Mouse (Mus musculus): ENCODE measurements at regions not wholly inside any gene's neighbourhood (a gene's known extent, or its start where the extent isn't known, plus 50 kb on each side); places are given as distances from the start of the nearest gene placed in this dataset.

- no peaks in the 10 kb centered on the region for H3K4me1 ChIP-seq (ENCODE audit: control insufficient read depth, insufficient read depth, low read length)
- no peaks in the 10 kb centered on the region for H3K36me3 ChIP-seq (ENCODE audit: control insufficient read depth, insufficient read depth)
- no peak for ATAC-seq (replicated peaks; ENCODE audit: extremely low read depth, insufficient read depth, low FRiP score)
- H3K27ac ChIP-seq (ENCODE audit: low read length): no peak overlapping the region
- no peak overlapping the region for H3K9ac ChIP-seq (ENCODE audit: low read length)
- H3K4me2 ChIP-seq (ENCODE audit: low read depth, low read length): no peak overlapping the region
- no peak overlapping the region for H3K4me3 ChIP-seq (ENCODE audit: low read length)
- H3K27me3 ChIP-seq (ENCODE audit: control insufficient read depth, insufficient read depth, low read length): no peaks in the 10 kb centered on the region
- no peaks in the 10 kb centered on the region for H3K9me3 ChIP-seq (replicated peaks; ENCODE audit: control insufficient read depth, low read length)
These were observed 305.4 kb downstream of the Fgf10 start for GRCm38 (mm10) chr13:118975008-118975407.

- Histone ChIP-seq H3K4me2 (ENCODE audit: low read depth, low read length) (no peak overlapping the region), H3K36me3 (ENCODE audit: control insufficient read depth, insufficient read depth) (no peaks in the 10 kb centered on the region), H3K4me1 (ENCODE audit: control insufficient read depth, insufficient read depth, low read length) (no peaks in the 10 kb centered on the region), H3K9ac (ENCODE audit: low read length) (no peak overlapping the region), H3K27me3 (ENCODE audit: control insufficient read depth, insufficient read depth, low read length) (no peaks in the 10 kb centered on the region), H3K27ac (ENCODE audit: low read length) (no peak overlapping the region), H3K4me3 (ENCODE audit: low read length) (no peak overlapping the region), H3K9me3 (replicated peaks; ENCODE audit: control insufficient read depth, low read length) (no peaks in the 10 kb centered on the region)
- no peak for ATAC-seq (replicated peaks; ENCODE audit: extremely low read depth, insufficient read depth, low FRiP score)
- WGBS: 80% methylated on average over 1 of the region's 1 CpGs
These were observed 305.9 kb downstream of the Fgf10 start for GRCm38 (mm10) chr13:118975519-118975918.

GRCm38 (mm10) chr13:118979505-118979904 is 309.9 kb downstream of the Fgf10 start:
- no peaks in the 10 kb centered on the region for H3K27me3 ChIP-seq (ENCODE audit: control insufficient read depth, insufficient read depth, low read length)
- ATAC-seq (replicated peaks; ENCODE audit: extremely low read depth, insufficient read depth, low FRiP score): no peak
- H3K27ac ChIP-seq (ENCODE audit: low read length): no peak overlapping the region
- WGBS: 63% methylated on average over 5 of the region's 5 CpGs
- no peaks in the 10 kb centered on the region for H3K36me3 ChIP-seq (ENCODE audit: control insufficient read depth, insufficient read depth)
- no peak overlapping the region for H3K4me3 ChIP-seq (ENCODE audit: low read length)
- no peak overlapping the region for H3K9ac ChIP-seq (ENCODE audit: low read length)
- no peaks in the 10 kb centered on the region for H3K9me3 ChIP-seq (replicated peaks; ENCODE audit: control insufficient read depth, low read length)
- H3K4me1 ChIP-seq (ENCODE audit: control insufficient read depth, insufficient read depth, low read length): no peaks in the 10 kb centered on the region
- no peak overlapping the region for H3K4me2 ChIP-seq (ENCODE audit: low read depth, low read length)

- Histone ChIP-seq H3K27me3 (ENCODE audit: control insufficient read depth, insufficient read depth, low read length) (no peaks in the 10 kb centered on the region), H3K4me3 (ENCODE audit: low read length) (no peak overlapping the region), H3K9ac (ENCODE audit: low read length) (no peak overlapping the region), H3K36me3 (ENCODE audit: control insufficient read depth, insufficient read depth) (no peaks in the 10 kb centered on the region), H3K4me1 (ENCODE audit: control insufficient read depth, insufficient read depth, low read length) (no peaks in the 10 kb centered on the region), H3K9me3 (replicated peaks; ENCODE audit: control insufficient read depth, low read length) (no peaks in the 10 kb centered on the region), H3K4me2 (ENCODE audit: low read depth, low read length) (no peak overlapping the region), H3K27ac (ENCODE audit: low read length) (no peak overlapping the region)
- WGBS: 83% methylated on average over 10 of the region's 10 CpGs
- ATAC-seq (replicated peaks; ENCODE audit: extremely low read depth, insufficient read depth, low FRiP score): no peak
These were observed 311.7 kb downstream of the Fgf10 start for GRCm38 (mm10) chr13:118981196-118981810.

- Histone ChIP-seq H3K27me3 (ENCODE audit: control insufficient read depth, insufficient read depth, low read length) (no peaks in the 10 kb centered on the region), H3K36me3 (ENCODE audit: control insufficient read depth, insufficient read depth) (no peaks in the 10 kb centered on the region), H3K4me3 (ENCODE audit: low read length) (no peak overlapping the region), H3K4me1 (ENCODE audit: control insufficient read depth, insufficient read depth, low read length) (no peaks in the 10 kb centered on the region), H3K4me2 (ENCODE audit: low read depth, low read length) (no peak overlapping the region), H3K27ac (ENCODE audit: low read length) (no peak overlapping the region), H3K9ac (ENCODE audit: low read length) (no peak overlapping the region), H3K9me3 (replicated peaks; ENCODE audit: control insufficient read depth, low read length) (no peaks in the 10 kb centered on the region)
- WGBS: 72% methylated on average over 1 of the region's 1 CpGs
- no peak for ATAC-seq (replicated peaks; ENCODE audit: extremely low read depth, insufficient read depth, low FRiP score)
These were observed 315.7 kb downstream of the Fgf10 start for GRCm38 (mm10) chr13:118985285-118985684.

DNA sequence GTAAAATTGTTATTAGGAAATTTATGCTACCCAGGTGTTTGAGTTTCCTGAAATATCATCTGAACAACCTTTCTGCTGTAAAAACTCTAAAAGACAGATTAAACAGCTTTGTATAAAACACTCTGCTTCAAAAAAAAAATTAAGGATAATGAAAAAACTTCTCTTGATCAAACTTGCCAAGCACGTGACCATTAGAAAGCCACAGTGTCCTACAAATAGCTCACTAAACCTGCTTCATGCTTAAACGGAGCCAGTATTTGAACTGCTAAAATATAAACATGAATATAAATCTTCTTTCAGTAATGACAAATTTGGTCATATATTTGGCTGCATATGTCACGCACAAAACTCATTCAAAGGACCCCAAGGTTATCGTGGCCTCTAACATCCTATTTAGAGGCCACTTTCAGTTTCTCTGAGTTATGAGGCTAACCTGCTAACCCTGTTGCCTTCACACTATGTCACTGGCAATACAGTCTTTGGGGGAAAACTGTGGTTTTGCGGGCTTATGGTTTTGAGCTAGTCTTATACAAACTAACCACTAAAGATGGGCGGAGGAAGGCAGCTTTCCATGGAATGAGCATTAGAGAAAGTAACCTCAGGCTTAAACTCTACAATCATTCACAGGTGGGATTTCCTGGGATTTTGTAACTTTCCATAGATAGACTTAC is 355.8 kb downstream of the Fgf10 start:
- no peak overlapping the region for H3K27ac ChIP-seq (ENCODE audit: low read length)
- no peak overlapping the region for H3K9ac ChIP-seq (ENCODE audit: low read length)
- H3K27me3 ChIP-seq (ENCODE audit: control insufficient read depth, insufficient read depth, low read length): no peaks in the 10 kb centered on the region
- no peaks in the 10 kb centered on the region for H3K36me3 ChIP-seq (ENCODE audit: control insufficient read depth, insufficient read depth)
- H3K4me1 ChIP-seq (ENCODE audit: control insufficient read depth, insufficient read depth, low read length): no peaks in the 10 kb centered on the region
- no peaks in the 10 kb centered on the region for H3K9me3 ChIP-seq (replicated peaks; ENCODE audit: control insufficient read depth, low read length)
- 84% methylated on average over 6 of the region's 6 CpGs for WGBS
- ATAC-seq (replicated peaks; ENCODE audit: extremely low read depth, insufficient read depth, low FRiP score): no peak
- H3K4me3 ChIP-seq (ENCODE audit: low read length): no peak overlapping the region
- H3K4me2 ChIP-seq (ENCODE audit: low read depth, low read length): no peak overlapping the region

DNA sequence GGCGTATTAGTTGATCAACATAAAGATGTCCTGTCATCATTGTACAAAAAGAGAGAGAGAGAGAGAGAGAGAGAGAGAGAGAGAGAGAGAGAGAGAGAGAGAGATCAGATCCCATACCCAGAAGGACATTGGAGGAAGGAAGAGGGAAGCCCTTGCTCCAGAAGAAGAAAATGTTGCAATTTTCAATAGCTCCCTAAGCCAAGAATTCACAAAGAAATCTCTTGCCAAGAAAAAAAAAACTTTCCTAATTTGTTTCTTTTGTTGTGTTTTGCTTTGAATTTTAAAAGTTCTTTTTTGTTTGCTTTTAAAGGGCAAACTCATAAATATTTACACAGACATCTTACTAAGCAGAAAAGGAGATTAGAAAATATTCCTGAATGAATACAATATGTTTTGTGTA is 370.0 kb downstream of the Fgf10 start:
- no peaks in the 10 kb centered on the region for H3K4me1 ChIP-seq (ENCODE audit: control insufficient read depth, insufficient read depth, low read length)

GRCm38 (mm10) chr13:119045112-119045511 is 375.5 kb downstream of the Fgf10 start:
- ATAC-seq (replicated peaks; ENCODE audit: extremely low read depth, insufficient read depth, low FRiP score): no peak
- H3K27ac ChIP-seq (ENCODE audit: low read length): no peak overlapping the region
- no peak overlapping the region for H3K4me2 ChIP-seq (ENCODE audit: low read depth, low read length)
- H3K9ac ChIP-seq (ENCODE audit: low read length): no peak overlapping the region
- H3K9me3 ChIP-seq (replicated peaks; ENCODE audit: control insufficient read depth, low read length): no peaks in the 10 kb centered on the region
- WGBS: 69% methylated on average over 1 of the region's 1 CpGs
- no peak overlapping the region for H3K4me3 ChIP-seq (ENCODE audit: low read length)
- no peaks in the 10 kb centered on the region for H3K36me3 ChIP-seq (ENCODE audit: control insufficient read depth, insufficient read depth)
- no peaks in the 10 kb centered on the region for H3K4me1 ChIP-seq (ENCODE audit: control insufficient read depth, insufficient read depth, low read length)
- no peaks in the 10 kb centered on the region for H3K27me3 ChIP-seq (ENCODE audit: control insufficient read depth, insufficient read depth, low read length)

More for the DNA sequence above, 370.0 kb downstream of the Fgf10 start:
- Histone ChIP-seq H3K27ac (ENCODE audit: low read length) (no peak overlapping the region), H3K4me3 (ENCODE audit: low read length) (no peak overlapping the region), H3K9ac (ENCODE audit: low read length) (no peak overlapping the region), H3K27me3 (ENCODE audit: control insufficient read depth, insufficient read depth, low read length) (no peaks in the 10 kb centered on the region), H3K4me2 (ENCODE audit: low read depth, low read length) (no peak overlapping the region), H3K36me3 (ENCODE audit: control insufficient read depth, insufficient read depth) (no peaks in the 10 kb centered on the region), H3K9me3 (replicated peaks; ENCODE audit: control insufficient read depth, low read length) (no peaks in the 10 kb centered on the region)
- no peak for ATAC-seq (replicated peaks; ENCODE audit: extremely low read depth, insufficient read depth, low FRiP score)
- 62% methylated on average over 1 of the region's 1 CpGs for WGBS

DNA sequence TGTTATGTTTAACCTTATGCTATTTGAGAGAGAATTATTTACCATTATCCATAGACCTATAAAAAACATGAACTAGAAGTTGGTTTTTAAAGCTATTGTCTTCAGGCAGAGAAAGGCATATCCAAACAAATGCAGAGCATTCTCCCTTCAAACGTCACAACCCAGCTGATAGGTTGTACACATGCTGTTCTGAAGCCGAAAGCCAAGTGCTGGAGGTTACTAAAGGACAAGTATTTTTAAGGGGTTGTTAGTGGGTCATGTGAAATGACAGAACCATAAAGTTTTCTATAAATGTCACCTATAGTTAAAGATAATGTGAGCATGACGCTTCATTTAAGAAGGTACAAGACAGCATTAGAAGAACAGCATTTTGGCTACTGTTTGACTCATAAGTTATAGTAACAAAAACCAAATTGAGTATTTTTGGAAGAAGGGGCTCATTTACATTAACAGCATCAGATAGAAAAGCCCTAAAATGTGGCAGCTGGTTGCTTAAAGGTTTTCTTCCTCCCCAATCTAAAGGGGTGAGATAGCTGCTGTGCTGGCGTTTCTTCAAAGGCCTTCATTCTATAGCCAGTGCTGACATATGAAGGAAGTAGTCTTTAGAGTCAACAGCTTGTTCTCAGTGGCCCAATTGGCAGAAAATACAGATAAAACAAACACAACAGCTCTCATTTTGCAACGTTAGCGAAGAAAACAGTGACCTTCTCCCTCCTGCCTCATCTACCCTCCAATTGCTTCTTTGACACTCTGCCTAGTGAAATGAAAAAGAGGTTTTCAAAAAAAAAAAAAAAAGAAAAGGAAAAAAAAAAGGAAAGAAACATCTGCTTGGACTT is 359.4 kb upstream of the Paip1 start:
- Histone ChIP-seq H3K9me3 (replicated peaks; ENCODE audit: control insufficient read depth, low read length) (no peaks in the 10 kb centered on the region), H3K27me3 (ENCODE audit: control insufficient read depth, insufficient read depth, low read length) (no peaks in the 10 kb centered on the region), H3K27ac (ENCODE audit: low read length) (no peak overlapping the region), H3K4me3 (ENCODE audit: low read length) (no peak overlapping the region), H3K9ac (ENCODE audit: low read length) (no peak overlapping the region), H3K4me1 (ENCODE audit: control insufficient read depth, insufficient read depth, low read length) (no peaks in the 10 kb centered on the region), H3K4me2 (ENCODE audit: low read depth, low read length) (no peak overlapping the region), H3K36me3 (ENCODE audit: control insufficient read depth, insufficient read depth) (no peaks in the 10 kb centered on the region)
- no peak for ATAC-seq (replicated peaks; ENCODE audit: extremely low read depth, insufficient read depth, low FRiP score)
- WGBS: 53% methylated on average over 6 of the region's 6 CpGs

Data from heart, embryonic 16.5 days (tissue).